Mouse (Mus musculus): ENCODE measurements at regions not wholly inside any gene's neighbourhood (a gene's known extent, or its start where the extent isn't known, plus 50 kb on each side); places are given as distances from the start of the nearest gene placed in this dataset.

DNA sequence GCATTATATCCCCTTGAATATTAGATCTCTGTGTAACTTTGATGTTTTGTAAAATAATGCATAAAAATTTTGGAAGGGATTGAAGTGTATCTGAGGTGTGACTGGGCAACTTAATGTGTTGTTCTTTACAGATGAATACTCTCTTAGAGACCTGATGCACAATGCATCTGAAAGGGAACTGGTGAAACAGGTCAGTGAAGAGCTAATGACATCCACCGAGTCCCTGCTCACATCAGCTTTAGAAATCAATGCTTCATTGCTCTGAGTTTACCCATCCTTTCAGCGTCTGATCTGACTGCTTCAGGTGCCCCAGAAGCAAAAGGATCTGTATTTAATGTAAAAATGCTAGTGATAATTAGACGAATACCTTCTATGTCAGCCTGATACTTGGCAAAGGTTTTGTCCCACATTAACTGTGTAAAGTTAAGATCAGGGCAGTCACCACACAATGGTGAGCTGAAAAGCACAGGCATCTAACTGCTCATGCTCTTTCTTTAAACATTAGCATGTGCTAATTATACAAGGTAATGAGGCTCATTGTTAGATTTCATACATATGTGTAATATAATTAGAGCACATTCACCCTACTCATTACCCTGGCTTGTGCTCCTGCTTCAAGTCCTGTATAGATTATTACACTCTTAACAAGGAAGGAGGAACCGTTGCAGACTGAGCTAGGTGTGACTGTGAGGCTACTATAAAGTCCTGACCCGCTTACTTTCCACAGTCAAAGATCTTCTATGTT, 204.6 kb upstream of the Tlr4 start:
- Histone ChIP-seq H3K27me3 (ENCODE audit: control insufficient read depth, insufficient read depth, low read length) (no peaks in the 10 kb centered on the region), H3K4me1 (ENCODE audit: control insufficient read depth, insufficient read depth, low read length) (no peaks in the 10 kb centered on the region), H3K36me3 (ENCODE audit: control insufficient read depth, insufficient read depth, low read length) (no peaks in the 10 kb centered on the region), H3K9me3 (replicated peaks; ENCODE audit: control insufficient read depth, low read length) (0 out of 2 replicates have a peak, but pooled peaks cover 2% of the 10 kb centered on the region), H3K9ac (ENCODE audit: low read depth, low read length) (no peak overlapping the region), H3K4me3 (ENCODE audit: low read depth, low read length) (no peak overlapping the region), H3K27ac (ENCODE audit: low read depth, low read length) (no peak overlapping the region), H3K4me2 (no peak overlapping the region)
- ATAC-seq (replicated peaks; ENCODE audit: insufficient number of reproducible peaks, low FRiP score, low TSS enrichment) = no peak
- 71% methylated on average over 5 of the region's 5 CpGs for WGBS (ENCODE audit: insufficient replicate concordance)

DNA sequence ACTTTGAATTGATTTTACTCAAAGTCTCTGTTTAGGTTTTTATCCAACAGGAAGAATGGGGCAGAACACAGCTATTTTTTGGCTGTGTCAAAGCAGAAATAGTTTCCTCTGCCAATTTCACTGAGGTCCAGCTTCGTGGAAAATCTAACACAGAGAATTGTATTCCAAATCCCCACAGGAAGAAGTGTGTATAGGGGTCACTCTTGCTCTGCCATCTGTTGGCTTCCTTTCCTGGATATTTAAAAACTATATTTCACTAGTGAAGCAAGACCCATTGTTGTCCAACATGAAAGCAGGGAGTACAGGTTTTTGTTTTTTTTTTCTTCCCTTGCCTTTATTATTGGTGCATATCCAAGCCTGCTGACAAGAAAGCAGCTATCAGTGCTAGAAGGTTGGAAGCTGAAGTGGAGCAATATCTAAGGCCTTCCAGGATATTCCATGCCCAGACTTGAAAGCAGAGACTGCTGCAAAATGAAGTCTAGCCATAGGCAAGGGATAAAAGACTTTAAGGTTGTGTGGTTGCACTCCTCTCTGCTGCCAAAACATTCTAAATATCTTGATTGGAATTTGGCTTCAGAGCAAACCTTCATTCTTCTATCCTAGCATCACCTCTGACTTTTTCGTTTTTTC, 208.5 kb upstream of the Tlr4 start:
- Histone ChIP-seq H3K9me3 (replicated peaks; ENCODE audit: control insufficient read depth, low read length) (0 out of 2 replicates have a peak, but pooled peaks cover 2% of the 10 kb centered on the region), H3K27me3 (ENCODE audit: control insufficient read depth, insufficient read depth, low read length) (no peaks in the 10 kb centered on the region), H3K4me2 (no peak overlapping the region), H3K4me1 (ENCODE audit: control insufficient read depth, insufficient read depth, low read length) (no peaks in the 10 kb centered on the region), H3K27ac (ENCODE audit: low read depth, low read length) (no peak overlapping the region), H3K4me3 (ENCODE audit: low read depth, low read length) (no peak overlapping the region), H3K36me3 (ENCODE audit: control insufficient read depth, insufficient read depth, low read length) (no peaks in the 10 kb centered on the region; the same call in 1 of the 2 replicates), H3K9ac (ENCODE audit: low read depth, low read length) (no peak overlapping the region)
- ATAC-seq (replicated peaks; ENCODE audit: insufficient number of reproducible peaks, low FRiP score, low TSS enrichment) = no peak
- WGBS (ENCODE audit: insufficient replicate concordance) = 66% methylated on average over 2 of the region's 2 CpGs

DNA sequence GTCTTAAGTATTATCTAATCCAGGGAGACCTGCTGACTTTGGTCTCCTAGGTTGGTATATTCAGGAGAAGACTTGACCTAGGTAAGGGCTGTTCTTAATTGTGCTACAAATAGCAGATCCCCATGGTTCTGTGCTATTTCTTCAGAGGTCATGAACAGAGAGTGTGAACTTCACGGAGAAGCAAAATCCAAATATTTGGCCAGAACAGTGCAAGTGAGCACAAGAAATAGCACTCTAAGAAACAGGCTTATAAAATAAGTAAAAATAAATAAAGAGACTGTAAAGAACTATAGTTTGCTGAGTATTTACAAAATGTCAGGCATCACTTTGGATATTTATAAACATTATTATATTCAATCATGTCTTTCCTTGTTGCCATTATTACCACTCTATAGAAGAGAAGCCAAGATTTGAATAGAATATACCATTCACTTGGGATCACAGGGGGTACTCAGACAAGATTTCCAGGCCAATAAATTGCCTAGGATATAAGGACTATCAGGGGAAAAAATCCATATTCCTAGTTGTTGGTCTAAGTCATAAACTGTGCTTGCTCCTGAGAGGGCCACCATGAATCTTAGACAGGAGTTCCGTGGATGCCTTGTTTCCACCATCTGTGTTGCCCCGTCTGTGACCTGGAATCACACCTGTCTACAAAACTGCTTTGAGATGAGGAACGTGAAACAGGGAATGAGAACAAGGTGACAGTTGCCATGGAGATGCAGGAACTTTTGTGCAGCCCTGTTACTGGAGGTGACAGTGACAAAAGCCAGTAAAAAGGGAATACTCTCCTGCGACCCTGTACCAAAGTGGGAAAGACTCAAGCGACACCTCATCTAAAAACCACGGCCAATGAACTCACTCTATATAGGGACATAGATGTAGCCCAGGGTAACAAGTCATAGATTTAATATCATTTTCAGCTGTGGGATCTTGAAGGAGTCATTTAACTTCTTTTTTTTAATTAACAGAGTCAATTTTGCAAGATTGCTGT, 209.3 kb upstream of the Tlr4 start:
- Histone ChIP-seq H3K9me3 (replicated peaks; ENCODE audit: control insufficient read depth, low read length) (0 out of 2 replicates have a peak, but pooled peaks cover under 1% of the 10 kb centered on the region), H3K9ac (ENCODE audit: low read depth, low read length) (no peak overlapping the region), H3K4me1 (ENCODE audit: control insufficient read depth, insufficient read depth, low read length) (no peaks in the 10 kb centered on the region), H3K27ac (ENCODE audit: low read depth, low read length) (no peak overlapping the region), H3K4me3 (ENCODE audit: low read depth, low read length) (no peak overlapping the region), H3K27me3 (ENCODE audit: control insufficient read depth, insufficient read depth, low read length) (no peaks in the 10 kb centered on the region), H3K36me3 (ENCODE audit: control insufficient read depth, insufficient read depth, low read length) (no peaks in the 10 kb centered on the region; the same call in 1 of the 2 replicates), H3K4me2 (no peak overlapping the region)
- WGBS (ENCODE audit: insufficient replicate concordance) = 53% methylated on average over 7 of the region's 7 CpGs
- no peak; the same call in 1 of the 2 replicates for ATAC-seq (replicated peaks; ENCODE audit: insufficient number of reproducible peaks, low FRiP score, low TSS enrichment)

DNA sequence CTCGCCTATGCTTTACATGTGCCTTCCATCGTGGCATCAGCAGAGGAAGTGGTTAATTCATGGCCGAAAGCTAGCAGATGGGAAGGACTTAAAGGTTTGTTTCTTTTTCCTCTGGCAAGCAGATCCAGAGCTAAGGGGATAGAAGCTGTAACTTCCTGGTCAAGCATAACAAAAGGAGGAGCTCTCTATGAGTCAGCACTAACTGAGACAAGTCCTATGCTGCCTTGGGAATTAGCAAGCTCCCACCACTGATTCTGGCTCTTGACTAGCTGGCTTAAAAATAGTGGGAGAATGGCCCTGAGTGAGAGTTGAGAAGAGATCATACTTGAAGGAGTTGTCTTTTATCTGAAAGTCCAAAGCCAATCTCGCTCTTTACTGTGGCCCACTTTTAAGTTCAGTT, 210.3 kb upstream of the Tlr4 start:
- H3K27me3 ChIP-seq (ENCODE audit: control insufficient read depth, insufficient read depth, low read length) = no peaks in the 10 kb centered on the region
- H3K4me3 ChIP-seq (ENCODE audit: low read depth, low read length) = no peak overlapping the region
- no peak overlapping the region for H3K4me2 ChIP-seq
- H3K27ac ChIP-seq (ENCODE audit: low read depth, low read length) = no peak overlapping the region
- no peaks in the 10 kb centered on the region; the same call in 1 of the 2 replicates for H3K36me3 ChIP-seq (ENCODE audit: control insufficient read depth, insufficient read depth, low read length)
- H3K9ac ChIP-seq (ENCODE audit: low read depth, low read length) = no peak overlapping the region
- WGBS (ENCODE audit: insufficient replicate concordance) = 66% methylated on average over 4 of the region's 4 CpGs
- no peak for ATAC-seq (replicated peaks; ENCODE audit: insufficient number of reproducible peaks, low FRiP score, low TSS enrichment)
- H3K9me3 ChIP-seq (replicated peaks; ENCODE audit: control insufficient read depth, low read length) = no peaks in the 10 kb centered on the region
- no peaks in the 10 kb centered on the region for H3K4me1 ChIP-seq (ENCODE audit: control insufficient read depth, insufficient read depth, low read length)

DNA sequence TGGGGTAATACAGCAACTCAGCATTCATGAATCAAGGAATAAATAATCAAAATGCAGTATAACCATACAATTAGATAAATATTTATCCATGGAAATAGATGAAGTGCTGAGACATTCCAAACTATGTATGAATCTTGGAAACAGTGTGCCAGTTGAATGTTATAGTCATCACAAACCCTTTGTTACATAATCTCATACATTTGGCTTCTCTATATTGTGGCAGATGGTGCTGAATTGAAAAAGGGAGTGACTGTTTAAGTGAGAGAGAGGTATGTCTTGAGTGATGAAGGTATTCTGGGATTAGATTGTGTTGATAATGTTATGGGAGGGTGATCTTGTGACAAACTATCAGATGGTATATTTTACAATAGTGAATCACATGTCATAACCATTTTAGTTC, 200.4 kb upstream of the Astn2 start:
- H3K4me1 ChIP-seq (ENCODE audit: control insufficient read depth, insufficient read depth, low read length) = no peaks in the 10 kb centered on the region
- H3K4me2 ChIP-seq = no peak overlapping the region
- H3K4me3 ChIP-seq (ENCODE audit: low read depth, low read length) = no peak overlapping the region
- H3K9ac ChIP-seq (ENCODE audit: low read depth, low read length) = no peak overlapping the region
- H3K27ac ChIP-seq (ENCODE audit: low read depth, low read length) = no peak overlapping the region
- no peaks in the 10 kb centered on the region for H3K27me3 ChIP-seq (ENCODE audit: control insufficient read depth, insufficient read depth, low read length)
- no peaks in the 10 kb centered on the region for H3K36me3 ChIP-seq (ENCODE audit: control insufficient read depth, insufficient read depth, low read length)
- ATAC-seq (replicated peaks; ENCODE audit: insufficient number of reproducible peaks, low FRiP score, low TSS enrichment) = no peak
- H3K9me3 ChIP-seq (replicated peaks; ENCODE audit: control insufficient read depth, low read length) = no peaks in the 10 kb centered on the region

DNA sequence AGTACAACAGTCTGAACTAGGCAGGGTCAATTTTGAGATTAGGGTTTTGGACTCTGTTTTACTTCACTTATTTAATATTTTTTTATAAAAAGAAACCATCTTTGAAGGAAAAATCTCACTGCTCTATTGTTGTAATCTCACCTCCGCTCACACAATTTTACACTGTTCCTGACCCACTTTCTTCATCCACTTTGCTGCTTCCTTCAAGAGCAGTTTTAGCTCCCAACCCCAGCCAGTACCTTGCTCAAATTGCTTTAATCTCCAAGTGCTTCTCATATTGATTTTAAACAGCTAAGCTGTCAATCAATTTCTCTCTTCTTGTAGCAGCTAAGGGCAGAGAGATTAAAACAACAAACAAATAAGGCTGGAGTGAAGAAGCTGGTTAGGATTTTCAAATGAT, 194.3 kb upstream of the Astn2 start:
- Histone ChIP-seq H3K36me3 (ENCODE audit: control insufficient read depth, insufficient read depth, low read length) (no peaks in the 10 kb centered on the region), H3K27ac (ENCODE audit: low read depth, low read length) (no peak overlapping the region), H3K9me3 (replicated peaks; ENCODE audit: control insufficient read depth, low read length) (no peaks in the 10 kb centered on the region), H3K27me3 (ENCODE audit: control insufficient read depth, insufficient read depth, low read length) (no peaks in the 10 kb centered on the region), H3K4me1 (ENCODE audit: control insufficient read depth, insufficient read depth, low read length) (no peaks in the 10 kb centered on the region), H3K4me3 (ENCODE audit: low read depth, low read length) (no peak overlapping the region), H3K4me2 (no peak overlapping the region), H3K9ac (ENCODE audit: low read depth, low read length) (no peak overlapping the region)
- 84% methylated on average over 1 of the region's 1 CpGs for WGBS (ENCODE audit: insufficient replicate concordance)
- no peak for ATAC-seq (replicated peaks; ENCODE audit: insufficient number of reproducible peaks, low FRiP score, low TSS enrichment)

DNA sequence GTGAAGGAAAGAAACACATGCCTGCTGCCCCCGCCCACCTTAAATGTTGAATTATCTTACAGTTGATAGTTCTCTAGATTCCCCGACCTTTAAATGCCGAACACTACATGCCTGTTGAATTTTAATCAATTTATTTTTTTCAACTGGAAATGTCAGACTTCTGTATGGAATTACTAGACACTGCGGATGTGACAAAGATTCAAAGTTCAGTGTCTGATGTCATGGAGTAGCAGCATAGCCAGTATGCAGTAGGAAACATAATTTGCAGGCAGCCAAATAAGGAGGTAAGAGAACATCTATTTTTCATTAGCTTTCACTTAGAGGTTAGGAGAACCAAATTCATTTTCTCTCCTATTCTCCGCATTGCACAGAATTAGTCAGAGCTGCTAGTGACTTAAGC, 182.2 kb upstream of the Astn2 start:
- no peaks in the 10 kb centered on the region for H3K36me3 ChIP-seq (ENCODE audit: control insufficient read depth, insufficient read depth, low read length)
- no peak overlapping the region for H3K9ac ChIP-seq (ENCODE audit: low read depth, low read length)
- 69% methylated on average over 5 of the region's 5 CpGs for WGBS (ENCODE audit: insufficient replicate concordance)
- H3K4me2 ChIP-seq = no peak overlapping the region
- no peak overlapping the region for H3K4me3 ChIP-seq (ENCODE audit: low read depth, low read length)
- no peaks in the 10 kb centered on the region for H3K27me3 ChIP-seq (ENCODE audit: control insufficient read depth, insufficient read depth, low read length)
- no peaks in the 10 kb centered on the region for H3K4me1 ChIP-seq (ENCODE audit: control insufficient read depth, insufficient read depth, low read length)
- no peak overlapping the region for H3K27ac ChIP-seq (ENCODE audit: low read depth, low read length)
- ATAC-seq (replicated peaks; ENCODE audit: insufficient number of reproducible peaks, low FRiP score, low TSS enrichment) = no peak
- no peaks in the 10 kb centered on the region for H3K9me3 ChIP-seq (replicated peaks; ENCODE audit: control insufficient read depth, low read length)

DNA sequence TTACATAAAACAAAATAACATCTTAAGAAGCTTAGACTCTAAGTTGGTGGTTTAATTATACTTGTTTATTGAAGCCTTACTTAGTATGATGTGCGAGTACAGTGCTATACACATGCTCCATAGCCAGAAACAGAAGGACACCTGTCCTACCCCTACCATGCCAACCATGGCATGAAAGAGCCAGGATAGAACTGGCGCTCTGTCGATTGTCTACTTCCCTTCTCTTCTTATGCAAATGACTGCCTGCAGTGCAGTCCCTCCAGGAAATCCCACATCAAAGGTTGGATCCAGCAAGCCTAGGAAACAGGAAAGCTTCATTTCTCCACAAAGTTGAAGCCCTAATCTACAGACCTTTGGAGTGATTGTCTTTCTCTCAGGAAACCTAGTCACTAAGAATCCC, 181.8 kb upstream of the Astn2 start:
- H3K27ac ChIP-seq (ENCODE audit: low read depth, low read length) = no peak overlapping the region
- no peaks in the 10 kb centered on the region for H3K4me1 ChIP-seq (ENCODE audit: control insufficient read depth, insufficient read depth, low read length)
- no peaks in the 10 kb centered on the region for H3K36me3 ChIP-seq (ENCODE audit: control insufficient read depth, insufficient read depth, low read length)
- no peaks in the 10 kb centered on the region for H3K27me3 ChIP-seq (ENCODE audit: control insufficient read depth, insufficient read depth, low read length)
- no peaks in the 10 kb centered on the region for H3K9me3 ChIP-seq (replicated peaks; ENCODE audit: control insufficient read depth, low read length)
- WGBS (ENCODE audit: insufficient replicate concordance) = 30% methylated on average over 3 of the region's 3 CpGs
- H3K9ac ChIP-seq (ENCODE audit: low read depth, low read length) = no peak overlapping the region
- ATAC-seq (replicated peaks; ENCODE audit: insufficient number of reproducible peaks, low FRiP score, low TSS enrichment) = no peak
- H3K4me2 ChIP-seq = no peak overlapping the region
- H3K4me3 ChIP-seq (ENCODE audit: low read depth, low read length) = no peak overlapping the region
